Mouse (Mus musculus) C2C12 (cell line): ENCODE measurements around the gene Olfr686.

ENCODE experiments used
- CTCF ChIP-seq: IDR thresholded peaks from one replicate; pipeline ENCODE4 v1.5.1; 2011; ENCODE audit not compliant: control insufficient read depth, insufficient read depth, insufficient read length
- MAX ChIP-seq: IDR thresholded peaks from one replicate; pipeline ENCODE4 v1.6.1; 2011; ENCODE audit warnings: mild to moderate bottlenecking, control low read depth

GRCm38 (mm10) chr7:105214761-105215160 lies 7.5 kb upstream of the Olfr686 start:
- no peak for TF ChIP-seq CTCF
- no peak for TF ChIP-seq MAX
